Mouse (Mus musculus): ENCODE data around the gene Ptprs.

The Ptprs gene

GRCm38 (mm10) chr17:56379281-56379834, 96.9 kb downstream of the Ptprs start:
- no peak for DNase-seq (ENCODE audit: low spot score)

- DNase-seq (ENCODE audit: low spot score) = no peak
These were observed 101.4 kb downstream of the Ptprs start for GRCm38 (mm10) chr17:56374851-56375250.

- DNase-seq (ENCODE audit: low spot score) = no peak
These were observed 102.9 kb downstream of the Ptprs start for GRCm38 (mm10) chr17:56373136-56374034.

GRCm38 (mm10) chr17:56372109-56372508, 104.2 kb downstream of the Ptprs start:
- no peak for DNase-seq (ENCODE audit: low spot score)

DNA sequence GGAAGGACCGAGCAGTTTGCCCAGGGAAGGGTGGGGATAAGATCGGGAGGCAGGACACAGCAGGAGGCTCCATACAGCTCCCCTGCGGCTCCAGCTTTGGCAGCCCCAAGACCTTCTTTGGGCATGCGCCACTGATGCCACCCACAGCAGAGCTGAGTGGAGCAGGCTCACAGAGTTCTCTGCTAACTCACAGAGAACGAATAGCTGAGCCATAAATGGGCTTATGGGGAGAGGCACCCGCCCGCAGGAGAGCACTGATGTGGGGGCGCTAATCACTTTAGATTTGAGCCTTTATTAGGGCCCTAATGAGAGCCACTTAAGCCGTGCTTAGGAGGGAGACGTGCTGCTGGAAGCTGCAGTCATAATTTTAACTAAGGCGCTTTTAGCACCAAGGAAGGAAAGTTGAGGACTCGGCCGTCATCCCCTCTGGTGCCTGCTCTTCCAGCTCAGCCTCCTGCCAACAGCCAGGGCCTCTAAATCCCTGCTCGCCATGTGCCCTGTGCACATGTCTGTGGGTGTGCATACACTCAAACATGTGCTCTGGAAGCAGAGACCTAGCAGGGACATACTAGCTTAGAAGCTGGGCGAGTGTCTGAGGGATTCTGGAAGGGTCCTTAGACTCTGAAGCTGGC, 105.1 kb downstream of the Ptprs start:
- no peak for DNase-seq (ENCODE audit: low spot score)

- no peak for DNase-seq (ENCODE audit: low spot score)
These were observed 106.2 kb downstream of the Ptprs start for GRCm38 (mm10) chr17:56370090-56370489.

- no peak for DNase-seq (ENCODE audit: low spot score)
These were observed 107.9 kb downstream of the Ptprs start for GRCm38 (mm10) chr17:56368291-56368790.

- no peak for DNase-seq (ENCODE audit: low spot score)
These were observed 110.3 kb downstream of the Ptprs start for GRCm38 (mm10) chr17:56365791-56366673.

Data from testis, postnatal 10 days (tissue).